Mouse (Mus musculus) lung, adult 10 weeks (tissue): Measurements from ENCODE around the gene Olfr463. TPM values are rescaled to one million over a fixed set of nuclear protein-coding genes. Genes with fewer than 3 reads are reported as not detected.

ENCODE experiments used
- polyA plus RNA-seq: library from polyadenylated mRNA; stranded (reverse); fragments of 350-450 nt; fragmentation: Illumina TruSeq; extraction: RNeasy Lipid Tissue Mini Kit (QIAGEN cat#74804); gene quantifications from one replicate; pipeline ENCODE4 v1.2.3, GENCODE M21; 2014; ENCODE audit warnings: low read depth, low replicate concordance; ENCODE audit not compliant: insufficient read depth

The Olfr463 gene
- polyA plus RNA-seq, result not detected

GRCm38 (mm10) chr11:87897287-87897686, at the start of gene Olfr463:
Gene Olfr463 (minus strand): TSS chr11:87897387.

GRCm38 (mm10) chr11:87920966-87921365, 23.8 kb upstream of the Olfr463 start, which contains the start of gene Olfr464:
Gene Olfr464 (minus strand): TSS chr11:87920967.

GRCm38 (mm10) chr11:87892168-87892567, 5.0 kb downstream of the Olfr463 start, which contains the start of gene Olfr462:
Gene Olfr462 (minus strand): TSS chr11:87892268.

GRCm38 (mm10) chr11:87875436-87875835, 21.8 kb downstream of the Olfr463 start, which contains the start of gene Epx:
Gene Epx (minus strand): TSS chr11:87875536.

GRCm38 (mm10) chr11:87852690-87853596, 44.2 kb downstream of the Olfr463 start, which contains the start of gene Mks1:
Gene Mks1 (plus strand): TSS chr11:87853215.

Other genes with a start within 250 kb of the Olfr463 start
- 4.6 TPM for gene Rnf43, start 234.7 kb downstream of the Olfr463 start, polyA plus RNA-seq
- gene Supt4a, start 159.8 kb downstream of the Olfr463 start, polyA plus RNA-seq, result 132 TPM
- 1.9 TPM for gene Tspoap1, start 136.8 kb downstream of the Olfr463 start, polyA plus RNA-seq
- not detected for gene Mpo, start 103.8 kb downstream of the Olfr463 start, polyA plus RNA-seq
- gene Lpo, start 69.1 kb downstream of the Olfr463 start, polyA plus RNA-seq, result not detected
- 2.8 TPM for gene Mks1, start 44.2 kb downstream of the Olfr463 start, polyA plus RNA-seq
- gene Epx, start 21.9 kb downstream of the Olfr463 start, polyA plus RNA-seq, result not detected
- gene Olfr462, start 5.1 kb downstream of the Olfr463 start, polyA plus RNA-seq, result not detected
- gene Olfr464, start 23.6 kb upstream of the Olfr463 start, polyA plus RNA-seq, result not detected
- gene Dynll2, start 90.1 kb upstream of the Olfr463 start, polyA plus RNA-seq, result 100 TPM
- gene Srsf1, start 150.0 kb upstream of the Olfr463 start, polyA plus RNA-seq, result 79.3 TPM
- 23.8 TPM for gene Vezf1, start 170.9 kb upstream of the Olfr463 start, polyA plus RNA-seq
- 19.1 TPM for gene Cuedc1, start 200.7 kb upstream of the Olfr463 start, polyA plus RNA-seq